In genomic region chr14:121981531-121981930, GRCm38 (mm10) we compare ENCODE assay signal across 35 mouse cellular contexts. TPM values are rescaled to one million over a fixed set of nuclear protein-coding genes. Genes with fewer than 3 reads are reported as not detected.
"Had no signal": no experiment of that assay in that cellular context is flagged by ENCODE, and none has a peak within 500 bp of the region (broad histone marks: within the 10 kb centered on the region; RNA-seq: fewer than 3 reads in every experiment).

No protein-coding gene starts in this region.

- H3K4me3 ChIP-seq: gastrocnemius, adult 2 months; heart, embryonic 10.5 days; heart, embryonic 12.5 days; hindbrain, embryonic 13.5 days; hindbrain, embryonic 15.5 days; layer of hippocampus, adult 2 months; left cerebral cortex, adult 2 months; limb, embryonic 10.5 days; limb, embryonic 12.5 days; liver, embryonic 12.5 days had no signal

- H3K36me3 ChIP-seq: heart, embryonic 12.5 days; hindbrain, embryonic 13.5 days; hindbrain, embryonic 15.5 days; limb, embryonic 12.5 days; liver, embryonic 12.5 days had no signal

- ATAC-seq: hindbrain, postnatal 0 days; liver, embryonic 12.5 days had no signal

- H3K4me1 ChIP-seq: hindbrain, embryonic 13.5 days; hindbrain, embryonic 15.5 days; limb, embryonic 10.5 days; limb, embryonic 12.5 days had no signal

- H3K27me3 ChIP-seq: heart, embryonic 12.5 days; hindbrain, embryonic 13.5 days; hindbrain, embryonic 15.5 days; limb, embryonic 12.5 days; liver, embryonic 12.5 days had no signal

- H3K4me2 ChIP-seq: heart, embryonic 12.5 days; hindbrain, embryonic 13.5 days; hindbrain, embryonic 15.5 days; limb, embryonic 12.5 days; liver, embryonic 12.5 days had no signal

- H3K9me3 ChIP-seq: heart, embryonic 10.5 days; heart, embryonic 12.5 days; hindbrain, embryonic 13.5 days; hindbrain, embryonic 15.5 days; limb, embryonic 10.5 days; limb, embryonic 12.5 days; liver, embryonic 12.5 days had no signal

- DNase-seq: gastrocnemius, adult 2 months; gastrocnemius, postnatal 14 days; gastrocnemius, postnatal 36 days; heart, adult 18-20 months; heart, postnatal 10 days; heart, postnatal 36 days; kidney, adult 18-20 months; kidney, adult 8-10 months; kidney, postnatal 10 days; kidney, postnatal 25 days; kidney, postnatal 4 days; liver had no signal

- H3K27ac ChIP-seq: gastrocnemius, adult 2 months; heart, embryonic 10.5 days; hindbrain, embryonic 13.5 days; hindbrain, embryonic 15.5 days; hindbrain, postnatal 0 days; layer of hippocampus, adult 2 months; left cerebral cortex, adult 2 months; limb, embryonic 10.5 days; limb, embryonic 12.5 days; liver, embryonic 12.5 days; liver, embryonic 14.5 days had no signal

- H3K9ac ChIP-seq: heart, embryonic 12.5 days; hindbrain, embryonic 13.5 days; hindbrain, embryonic 15.5 days; limb, embryonic 12.5 days; liver, embryonic 12.5 days; liver, embryonic 14.5 days had no signal

RNA-seq across cellular contexts. Expression of gene Timm8a2, which starts 52.9 kb away (rescaled TPM):
- total RNA-seq: gastrocnemius, adult 2 months; gastrocnemius, postnatal 14 days; gastrocnemius, postnatal 36 days; heart, adult 18-20 months; heart, adult 8-10 months; heart, postnatal 10 days; heart, postnatal 36 days; hematopoietic stem cell, adult 5-6 weeks; hindbrain, postnatal 0 days; layer of hippocampus, adult 2 months; layer of hippocampus, postnatal 10 days; left cerebral cortex, adult 2 months; left cerebral cortex, postnatal 36 days had no signal
- polyA plus RNA-seq: frontal cortex, adult 2 months; gonadal fat pad, adult 2 months; heart, embryonic 10.5 days; heart, embryonic 12.5 days; heart, embryonic 14.5 days; heart, embryonic 16.5 days; hindbrain, embryonic 11.5 days; hindbrain, embryonic 13.5 days; hindbrain, embryonic 15.5 days; hindbrain, postnatal 0 days; intestine, embryonic 14.5 days; kidney, embryonic 14.5 days; kidney, embryonic 16.5 days; limb, embryonic 10.5 days; limb, embryonic 12.5 days; liver, embryonic 12.5 days; liver, embryonic 14.5 days had no signal
